Mouse (Mus musculus) E14TG2a.4 (cell line): ENCODE data around the gene Gstcd.
A peak's percentile ranks its signal among the peaks of the same experiment; 100 is the strongest.

ENCODE experiments used
- H3K27me3 ChIP-seq: 2 replicates; pipeline ENCODE4 v1.6.1; 2014; ENCODE audit warnings: low read length, control low read depth; ENCODE audit not compliant: insufficient read depth
- H3K36me3 ChIP-seq: 2 replicates; pipeline ENCODE4 v1.6.1; 2014; ENCODE audit warnings: low read length, control low read depth; ENCODE audit not compliant: insufficient read depth
- H3K4me1 ChIP-seq: replicated peaks from 2 replicates; pipeline ENCODE4 v1.6.1; 2014; ENCODE audit warnings: low read depth, low read length, control low read depth
- H3K4me3 ChIP-seq: replicated peaks from 2 replicates; pipeline ENCODE4 v1.5.1; 2014; ENCODE audit warnings: mild to moderate bottlenecking, low read length
- H3K9me3 ChIP-seq: 2 replicates; pipeline ENCODE4 v1.6.1; 2014; ENCODE audit warnings: low read length, control low read depth
- CTCF ChIP-seq: conservative IDR thresholded peaks from 2 replicates; pipeline ENCODE4 v1.5.1; 2014; ENCODE audit warnings: low read length
- NANOG ChIP-seq: IDR thresholded peaks from 2 replicates; pipeline ENCODE4 v1.6.1; 2014; ENCODE audit warnings: borderline replicate concordance, low read length, mixed read lengths
- POU5F1 ChIP-seq: IDR thresholded peaks from 2 replicates; pipeline ENCODE4 v1.6.1; 2014; ENCODE audit warnings: low read length, borderline replicate concordance

The Gstcd gene

GRCm38 (mm10) chr3:133085858-133086257, 6.0 kb downstream of the Gstcd start:
- Histone ChIP-seq H3K4me3 (no peak overlapping the region), H3K4me1 (peaks cover 30% of the 10 kb centered on the region), H3K27me3 (no peaks in the 10 kb centered on the region), H3K36me3 (peaks cover 41% of the 10 kb centered on the region), H3K9me3 (no peaks in the 10 kb centered on the region)
- no peak for TF ChIP-seq POU5F1
- no peak for TF ChIP-seq NANOG
- peak; percentile 25 for TF ChIP-seq CTCF

GRCm38 (mm10) chr3:133082736-133083135, 9.1 kb downstream of the Gstcd start:
- H3K4me1 ChIP-seq, result peaks cover 14% of the 10 kb centered on the region
- TF ChIP-seq NANOG, result no peak
- TF ChIP-seq CTCF, result no peak
- TF ChIP-seq POU5F1, result no peak
- H3K27me3 ChIP-seq, result no peaks in the 10 kb centered on the region
- peaks cover 67% of the 10 kb centered on the region for H3K36me3 ChIP-seq
- H3K4me3 ChIP-seq, result no peak overlapping the region
- H3K9me3 ChIP-seq, result no peaks in the 10 kb centered on the region

- Histone ChIP-seq H3K4me1 (peaks cover 6% of the 10 kb centered on the region), H3K9me3 (no peaks in the 10 kb centered on the region), H3K27me3 (no peaks in the 10 kb centered on the region), H3K4me3 (no peak overlapping the region), H3K36me3 (peaks cover 51% of the 10 kb centered on the region)
- no peak for TF ChIP-seq NANOG
- no peak for TF ChIP-seq CTCF
- TF ChIP-seq POU5F1, result no peak
These were observed 16.3 kb downstream of the Gstcd start for GRCm38 (mm10) chr3:133075560-133075959.

- no peak for TF ChIP-seq CTCF
- no peak for TF ChIP-seq NANOG
- TF ChIP-seq POU5F1, result no peak
- no peaks in the 10 kb centered on the region for H3K9me3 ChIP-seq
- H3K4me3 ChIP-seq, result no peak overlapping the region
- no peaks in the 10 kb centered on the region for H3K27me3 ChIP-seq
- H3K4me1 ChIP-seq, result no peaks in the 10 kb centered on the region
- peaks cover 5% of the 10 kb centered on the region; the same call in 1 of the 2 replicates for H3K36me3 ChIP-seq
These were observed 39.8 kb downstream of the Gstcd start for GRCm38 (mm10) chr3:133052068-133052467.

- no peaks in the 10 kb centered on the region for H3K9me3 ChIP-seq
- H3K27me3 ChIP-seq, result no peaks in the 10 kb centered on the region
- TF ChIP-seq NANOG (no peak), CTCF (no peak), POU5F1 (no peak)
- H3K4me1 ChIP-seq, result no peaks in the 10 kb centered on the region
- H3K36me3 ChIP-seq, result no peaks in the 10 kb centered on the region
- H3K4me3 ChIP-seq, result no peak overlapping the region
These were observed 58.6 kb downstream of the Gstcd start for GRCm38 (mm10) chr3:133033145-133033755.

GRCm38 (mm10) chr3:133026977-133027376, 64.9 kb downstream of the Gstcd start:
- TF ChIP-seq POU5F1 (no peak), CTCF (no peak), NANOG (no peak)
- H3K36me3 ChIP-seq, result no peaks in the 10 kb centered on the region
- no peaks in the 10 kb centered on the region for H3K27me3 ChIP-seq
- H3K9me3 ChIP-seq, result no peaks in the 10 kb centered on the region
- no peak overlapping the region for H3K4me3 ChIP-seq
- H3K4me1 ChIP-seq, result no peaks in the 10 kb centered on the region

GRCm38 (mm10) chr3:133007250-133007649, 84.6 kb downstream of the Gstcd start:
- H3K4me1 ChIP-seq, result no peaks in the 10 kb centered on the region
- no peaks in the 10 kb centered on the region for H3K27me3 ChIP-seq
- H3K9me3 ChIP-seq, result no peaks in the 10 kb centered on the region
- TF ChIP-seq NANOG (no peak), POU5F1 (no peak), CTCF (no peak)
- H3K4me3 ChIP-seq, result no peak overlapping the region
- H3K36me3 ChIP-seq, result peaks cover 8% of the 10 kb centered on the region

GRCm38 (mm10) chr3:132996299-132996698, 95.5 kb downstream of the Gstcd start:
- H3K36me3 ChIP-seq, result peaks cover 10% of the 10 kb centered on the region; the same call in 1 of the 2 replicates
- H3K4me3 ChIP-seq, result no peak overlapping the region
- TF ChIP-seq POU5F1 (no peak), NANOG (no peak), CTCF (no peak)
- H3K27me3 ChIP-seq, result no peaks in the 10 kb centered on the region
- no peaks in the 10 kb centered on the region for H3K4me1 ChIP-seq
- no peaks in the 10 kb centered on the region for H3K9me3 ChIP-seq

- no peaks in the 10 kb centered on the region for H3K27me3 ChIP-seq
- no peaks in the 10 kb centered on the region for H3K4me1 ChIP-seq
- H3K4me3 ChIP-seq, result no peak overlapping the region
- no peaks in the 10 kb centered on the region for H3K9me3 ChIP-seq
- H3K36me3 ChIP-seq, result peaks cover 10% of the 10 kb centered on the region; the same call in 1 of the 2 replicates
- TF ChIP-seq POU5F1, result no peak
- no peak for TF ChIP-seq NANOG
- no peak for TF ChIP-seq CTCF
These were observed 95.9 kb downstream of the Gstcd start for GRCm38 (mm10) chr3:132995904-132996267.
